Mouse (Mus musculus) spleen, postnatal 4 days (tissue): Measurements from ENCODE around the gene Zfc3h1.
A peak's percentile ranks its signal among the peaks of the same experiment; 100 is the strongest.

ENCODE experiments used
- DNase-seq, 2 experiments: peaks; one replicate each; pipeline ENCODE4 v3.0.0; 2022; ENCODE audit warnings: low spot score in 2 of 2

Zfc3h1 gene

GRCm38 (mm10) chr10:115384221-115385017 lies at the start of gene Zfc3h1, which contains the start of gene Thap2:
Gene Zfc3h1 (plus strand): TSS chr10:115384959.
Gene Thap2 (minus strand): TSS chr10:115384443.
- peak; percentile 95 to 97 for DNase-seq

DNA sequence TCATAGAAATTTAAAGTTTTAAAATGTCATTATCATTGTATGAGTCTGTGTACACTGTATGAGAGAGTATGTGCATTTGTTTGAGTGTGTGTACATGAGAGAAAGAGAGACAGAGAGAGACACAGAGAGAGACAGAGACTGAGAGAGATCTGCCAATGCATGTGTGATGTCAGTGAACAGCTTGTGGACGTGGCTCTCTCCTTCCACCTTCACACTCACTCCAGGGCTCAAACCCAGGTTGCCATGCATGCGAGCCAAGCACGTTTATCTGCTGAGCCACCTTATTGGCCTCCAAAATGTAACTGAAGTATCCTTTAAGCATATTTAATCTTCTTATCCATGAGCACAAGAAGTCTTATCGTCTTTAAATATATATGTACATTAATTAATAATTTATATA lies 47.9 kb upstream of the Zfc3h1 start:
- peak in 1 of 2 experiments; percentile 41 for DNase-seq

- peak in 1 of 2 experiments; percentile 28 for DNase-seq
Measured at GRCm38 (mm10) chr10:115339820-115340328, 44.9 kb upstream of the Zfc3h1 start.

DNA sequence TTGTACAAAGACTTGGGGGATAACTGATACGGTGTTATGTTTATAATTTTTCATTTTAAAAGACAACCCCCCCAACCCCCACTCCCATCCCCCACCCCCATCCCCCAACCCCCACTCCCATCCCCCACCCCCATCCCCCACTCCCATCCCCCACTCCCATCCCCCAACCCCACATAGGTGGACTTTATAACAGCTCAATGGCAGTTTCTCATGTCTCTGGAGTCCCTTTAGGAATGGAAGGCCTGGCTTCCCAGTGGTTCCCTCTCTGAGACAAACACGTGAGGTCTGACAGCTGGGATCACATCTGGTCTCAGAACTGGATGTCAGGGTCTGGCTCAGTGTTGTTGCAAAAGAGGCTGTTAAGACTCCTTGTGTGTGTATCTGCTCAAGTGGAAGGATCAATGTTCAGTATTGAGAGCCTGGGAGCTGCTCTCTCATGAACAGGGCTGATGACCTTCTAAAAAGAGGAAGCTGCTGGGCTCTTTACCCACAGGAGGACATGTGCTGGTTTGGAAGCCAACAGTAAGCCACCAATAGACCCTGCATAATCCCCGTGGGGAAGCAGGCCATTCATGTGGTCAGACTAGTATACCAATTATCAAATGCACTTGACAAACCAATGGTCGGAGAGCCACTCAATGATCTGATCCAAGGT lies 41.9 kb upstream of the Zfc3h1 start:
- DNase-seq, result no peak

- no peak for DNase-seq
Measured at GRCm38 (mm10) chr10:115346444-115346843, 38.3 kb upstream of the Zfc3h1 start.

- DNase-seq, result no peak
Measured at GRCm38 (mm10) chr10:115348131-115348530, 36.6 kb upstream of the Zfc3h1 start.

- DNase-seq, result no peak
Measured at GRCm38 (mm10) chr10:115349029-115349428, 35.7 kb upstream of the Zfc3h1 start.

GRCm38 (mm10) chr10:115349509-115349908 lies 35.2 kb upstream of the Zfc3h1 start:
- no peak for DNase-seq

- no peak for DNase-seq
Measured at GRCm38 (mm10) chr10:115350810-115351397, 33.9 kb upstream of the Zfc3h1 start.

- DNase-seq, result no peak
Measured at GRCm38 (mm10) chr10:115354553-115354952, 30.2 kb upstream of the Zfc3h1 start.

DNA sequence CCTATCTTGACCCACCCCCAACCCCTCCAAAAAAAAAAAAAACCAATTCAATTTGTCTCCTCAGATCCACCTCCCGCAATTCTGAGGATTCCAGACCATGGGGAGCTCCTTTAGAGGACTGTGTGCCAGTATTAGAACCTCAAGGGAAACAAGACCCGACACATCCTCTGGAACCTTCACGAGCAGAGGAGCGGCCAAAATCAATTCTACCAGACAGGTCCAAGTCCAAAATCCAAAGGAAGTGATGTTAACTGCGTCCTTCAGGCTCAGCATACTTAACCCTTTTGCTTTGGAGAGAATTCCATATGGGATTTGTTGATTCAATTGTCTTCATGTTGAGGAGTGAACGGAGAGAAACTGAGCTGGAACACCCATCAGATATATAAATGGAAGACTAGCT lies 29.7 kb upstream of the Zfc3h1 start:
- no peak for DNase-seq

GRCm38 (mm10) chr10:115356106-115356505 lies 28.7 kb upstream of the Zfc3h1 start:
- no peak for DNase-seq

- no peak for DNase-seq
Measured at GRCm38 (mm10) chr10:115358216-115358919, 26.4 kb upstream of the Zfc3h1 start.

GRCm38 (mm10) chr10:115359066-115359465 lies 25.7 kb upstream of the Zfc3h1 start:
- no peak for DNase-seq

- peak; percentile 96 to 99 for DNase-seq
Measured at GRCm38 (mm10) chr10:115361840-115362622, 22.7 kb upstream of the Zfc3h1 start, which contains the start of gene Tmem19. Gene Tmem19 (minus strand): TSS chr10:115362501.

GRCm38 (mm10) chr10:115362623-115362964 lies 22.2 kb upstream of the Zfc3h1 start:
- no peak for DNase-seq

DNA sequence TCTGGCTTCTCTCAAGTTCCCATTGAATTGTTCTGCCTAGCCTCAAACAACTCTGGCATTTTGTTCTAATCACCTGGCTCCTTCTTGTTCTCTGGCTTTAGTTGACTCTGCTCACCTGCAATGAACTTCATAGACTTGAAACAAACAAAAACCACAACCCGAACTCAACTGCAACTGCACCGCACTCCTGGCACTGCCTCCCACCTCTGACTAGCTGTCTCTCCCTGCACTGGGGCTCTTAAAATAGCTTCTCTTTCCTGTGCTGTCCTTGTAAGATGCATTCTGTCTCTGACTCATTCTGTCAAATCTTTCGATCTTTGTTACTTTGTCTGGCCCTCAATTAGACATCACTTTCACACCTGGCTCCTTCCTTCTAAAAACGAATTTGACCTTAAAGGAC lies 21.6 kb upstream of the Zfc3h1 start:
- no peak for DNase-seq

DNA sequence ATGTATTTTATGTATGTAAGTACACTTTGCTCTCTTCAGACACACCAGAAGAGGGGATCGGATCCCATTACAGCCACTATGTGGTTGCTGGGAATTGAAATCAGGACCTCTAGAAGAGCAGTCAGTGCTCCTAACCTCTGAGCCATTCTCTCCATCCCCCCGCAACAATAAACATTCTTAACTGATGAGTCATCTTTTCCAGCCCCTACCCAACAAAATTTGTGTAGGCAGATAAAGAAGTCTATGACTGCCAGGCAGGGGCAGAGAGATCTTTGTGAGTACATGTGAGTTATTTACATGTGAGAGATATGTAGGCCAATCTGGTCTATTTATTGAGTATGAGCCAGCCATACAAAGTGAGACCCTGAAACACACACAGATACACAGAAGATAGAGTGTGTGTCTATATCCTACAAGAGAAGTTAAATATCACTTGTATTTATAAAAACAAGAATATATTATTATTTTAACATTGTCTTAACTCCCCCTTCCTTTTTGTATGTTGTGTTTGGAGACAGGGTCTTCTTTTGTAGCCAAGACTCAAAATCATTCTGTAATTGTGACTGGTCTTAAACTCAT lies 3.2 kb upstream of the Zfc3h1 start:
- no peak for DNase-seq

GRCm38 (mm10) chr10:115382846-115383643 lies 1.7 kb upstream of the Zfc3h1 start:
- DNase-seq, result no peak
